Mouse (Mus musculus): ENCODE results near the gene Otulin.

The Otulin gene

DNA sequence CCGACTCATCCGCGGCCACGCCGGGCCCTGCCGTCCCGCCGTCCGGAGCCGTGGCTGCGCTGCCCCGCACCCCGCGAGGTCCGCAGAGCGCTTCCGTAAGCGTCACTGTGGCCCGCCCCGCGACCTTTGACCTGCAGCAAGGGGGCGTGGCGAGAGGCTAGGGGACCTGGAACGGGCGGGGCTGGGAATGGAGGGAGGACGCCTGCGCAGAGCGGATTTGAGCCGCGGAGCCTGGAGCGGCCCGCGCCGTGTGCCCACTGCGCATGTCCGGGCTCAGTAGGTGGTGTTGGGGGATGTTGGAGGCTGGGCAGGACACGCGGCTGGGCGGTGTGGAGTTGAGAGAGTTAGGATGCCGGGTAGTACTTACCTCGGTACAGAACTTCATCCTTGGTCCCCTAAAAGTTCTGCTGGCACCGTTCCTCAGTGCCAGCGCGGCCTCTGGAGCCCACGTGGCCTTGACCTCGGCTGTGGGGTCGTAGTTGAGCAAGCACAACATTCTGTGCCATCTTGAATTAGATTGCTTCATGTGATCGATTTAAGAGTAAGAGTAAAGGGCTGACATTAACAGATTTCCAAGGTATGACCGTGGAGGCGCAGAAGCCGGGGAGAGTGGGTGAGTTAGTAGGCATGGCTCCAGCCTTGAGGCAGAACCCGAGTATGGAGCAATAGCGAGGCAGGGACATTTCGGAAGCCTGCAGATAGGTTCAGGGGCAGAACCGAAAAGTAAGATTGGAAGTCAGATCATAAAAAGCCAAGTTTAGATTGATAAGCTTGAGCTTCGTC is at the start of gene Otulin:
Gene Otulin (minus strand): TSS at position 93 of the 783 bp plus-strand sequence.
- DNase-seq (ENCODE audit: low spot score in 2 of 2) = peak; percentile 98 to 99

DNA sequence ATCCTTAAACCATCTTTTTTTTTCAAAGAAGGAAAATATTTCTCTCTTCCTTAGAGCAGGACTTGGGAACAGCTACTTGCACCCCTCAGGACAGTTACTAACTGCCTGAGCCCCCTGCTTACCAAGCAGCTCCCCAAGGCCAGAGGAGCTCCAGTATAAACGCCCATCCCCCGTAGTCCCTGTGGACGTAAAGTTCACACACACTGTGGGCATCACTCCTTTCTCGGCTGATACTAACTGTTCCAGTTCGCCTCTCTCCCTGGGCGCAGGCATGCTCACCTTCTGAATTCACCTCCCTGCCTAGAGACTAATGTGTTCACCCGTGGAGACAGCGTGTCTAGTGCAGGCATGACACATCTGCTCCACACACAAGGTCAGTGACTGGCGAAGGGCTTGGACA is 48.0 kb upstream of the Otulin start:
- peak in 1 of 2 experiments; percentile 26 for DNase-seq (ENCODE audit: low spot score in 2 of 2)

DNA sequence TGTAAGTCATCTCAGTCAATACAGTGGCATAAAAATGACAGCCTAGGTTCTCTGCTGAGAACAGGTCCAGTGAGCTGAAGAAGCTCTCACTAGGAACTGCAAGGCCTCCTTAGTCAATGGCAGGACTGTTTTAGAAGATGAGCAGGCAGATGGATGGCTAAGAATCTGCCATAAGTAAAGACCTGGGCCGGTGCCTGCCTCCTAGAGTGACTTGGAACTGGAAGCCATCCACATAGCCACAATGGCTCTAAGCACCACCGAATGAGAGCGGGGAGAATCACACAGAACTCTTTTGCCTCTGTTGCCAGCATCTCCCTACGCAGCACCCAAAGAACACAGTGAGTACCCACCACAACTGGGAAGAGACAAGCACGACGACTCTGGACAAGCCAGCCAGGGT is 47.3 kb upstream of the Otulin start:
- DNase-seq (ENCODE audit: low spot score in 2 of 2) = no peak

DNA sequence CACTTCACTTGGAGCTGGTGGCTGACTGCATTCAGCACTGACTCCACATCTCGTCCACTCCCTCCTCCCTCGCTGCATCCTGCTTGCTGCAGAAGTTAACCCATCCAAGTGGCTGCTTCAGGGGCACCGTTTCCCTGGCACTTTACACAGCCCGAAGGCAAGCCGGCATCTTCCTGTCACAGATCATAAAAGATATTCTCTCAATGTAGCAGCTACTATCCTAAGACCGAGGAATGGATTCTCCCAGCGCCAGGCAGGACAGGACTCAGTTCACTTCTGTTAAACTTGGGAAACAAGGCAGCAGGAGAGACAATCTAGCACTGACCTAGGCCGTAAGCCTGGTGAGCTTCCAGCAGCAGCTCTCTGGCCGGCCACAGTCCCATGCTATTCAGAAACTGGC is 45.7 kb upstream of the Otulin start:
- DNase-seq (ENCODE audit: low spot score in 2 of 2) = peak in 1 of 2 experiments; percentile 27

DNA sequence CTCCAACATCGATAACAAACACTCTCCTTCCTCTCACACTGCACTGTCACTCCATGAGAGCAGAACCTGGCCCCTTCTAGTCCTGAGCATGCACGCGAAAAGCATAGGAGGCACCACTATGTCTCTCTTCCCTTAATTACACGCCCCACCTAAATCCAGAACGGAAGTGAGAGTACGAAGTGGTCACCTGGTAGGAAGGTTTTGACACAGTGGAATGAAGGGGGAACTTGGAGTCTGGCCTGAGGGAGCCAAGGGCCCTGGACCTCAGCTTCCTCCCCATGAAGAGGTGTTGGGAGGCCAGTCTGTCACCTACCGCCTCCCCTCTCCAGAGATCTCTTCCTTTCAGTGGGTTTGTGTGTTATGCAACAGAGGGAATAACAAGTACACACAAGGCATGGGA is 44.6 kb upstream of the Otulin start:
- no peak for DNase-seq (ENCODE audit: low spot score in 2 of 2)

DNA sequence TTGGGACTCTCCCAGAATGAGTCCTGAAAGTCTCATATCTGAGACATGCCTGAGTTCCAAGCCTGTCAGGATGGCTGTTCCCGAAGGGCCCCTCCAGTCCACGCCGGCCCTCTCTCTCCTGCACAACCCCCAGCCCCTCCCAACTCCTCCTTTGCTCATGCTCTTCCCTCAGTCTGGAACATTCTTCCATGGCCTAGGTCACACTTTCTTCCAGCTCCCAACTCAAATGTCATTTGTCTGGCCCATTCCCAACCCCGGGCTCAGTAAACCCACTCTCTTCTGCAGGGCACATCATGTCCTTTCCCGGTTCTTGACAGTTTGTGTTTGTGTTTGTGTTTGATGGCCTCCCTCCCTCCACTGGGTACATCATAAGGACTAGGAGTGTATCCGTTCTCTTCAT is 43.5 kb upstream of the Otulin start:
- DNase-seq (ENCODE audit: low spot score in 2 of 2) = no peak

DNA sequence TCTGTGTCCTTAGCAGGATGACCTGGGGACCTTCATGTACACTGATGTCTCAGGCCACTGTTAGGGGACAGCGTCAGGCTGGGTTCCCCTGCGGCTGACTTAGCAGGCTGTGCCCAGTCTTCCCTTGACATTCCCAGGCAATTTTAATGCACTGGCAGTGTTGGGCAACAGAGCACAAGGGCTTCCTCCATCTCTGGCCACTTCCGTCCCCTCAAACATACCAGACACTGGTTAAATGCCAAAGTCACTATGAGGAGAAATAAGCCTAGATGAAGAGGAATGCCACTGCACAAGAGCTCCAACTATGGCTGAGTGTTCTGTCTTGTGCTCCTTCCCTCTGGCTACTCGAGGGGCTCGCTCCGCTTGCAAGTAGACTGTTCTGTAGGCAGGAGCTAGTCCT is 42.7 kb upstream of the Otulin start:
- DNase-seq (ENCODE audit: low spot score in 2 of 2) = no peak

DNA sequence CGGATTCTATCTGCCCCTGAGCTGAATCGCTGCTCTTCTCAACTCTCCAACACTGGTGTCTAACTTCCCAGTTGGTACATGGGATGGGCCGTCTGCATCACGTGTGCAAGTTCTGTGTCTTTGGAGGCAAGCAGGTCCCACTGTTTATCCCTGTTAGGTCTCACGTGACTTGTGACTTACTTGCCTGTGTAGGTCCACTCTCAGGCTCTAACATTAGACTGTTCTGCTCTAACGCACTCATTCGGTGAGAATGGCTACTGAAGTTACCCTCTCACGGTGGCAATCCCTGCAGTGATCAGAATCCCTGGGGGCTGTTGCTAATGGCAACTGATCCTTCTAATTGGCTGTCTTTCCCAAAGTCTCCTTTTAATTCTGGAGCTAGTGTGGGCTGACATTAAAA is 41.8 kb upstream of the Otulin start:
- DNase-seq (ENCODE audit: low spot score in 2 of 2) = no peak

DNA sequence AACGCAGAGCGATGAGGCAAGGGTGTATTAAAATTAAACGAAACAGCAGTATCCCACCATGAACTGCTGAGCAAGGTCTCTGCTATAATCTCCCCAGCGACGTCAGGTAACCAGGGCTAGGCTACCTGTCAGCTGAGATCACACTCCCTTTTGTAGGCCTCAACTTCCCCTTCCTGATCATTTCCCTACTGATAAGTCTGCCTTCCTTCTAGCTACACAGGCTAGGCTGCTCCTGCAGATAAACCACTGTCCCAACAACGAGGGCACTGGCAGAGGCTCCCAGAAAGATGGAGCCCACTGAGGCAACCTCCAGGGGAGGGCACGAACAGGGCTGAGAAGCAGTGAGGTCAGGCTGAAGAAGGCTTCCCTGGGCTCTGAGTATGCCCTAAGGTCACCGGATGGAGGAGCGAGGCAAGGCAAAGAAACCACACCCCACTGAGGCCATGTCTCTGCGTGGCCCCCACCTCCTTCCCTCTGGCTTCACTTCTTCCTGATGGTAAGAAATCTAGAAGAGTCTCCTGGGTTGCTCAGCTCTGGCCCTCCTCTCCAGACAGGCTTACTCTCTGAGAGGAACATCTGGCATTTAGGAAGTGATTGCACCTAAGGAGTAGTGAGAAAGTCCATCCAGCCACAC is 41.2 kb upstream of the Otulin start:
- no peak for DNase-seq (ENCODE audit: low spot score in 2 of 2)

DNA sequence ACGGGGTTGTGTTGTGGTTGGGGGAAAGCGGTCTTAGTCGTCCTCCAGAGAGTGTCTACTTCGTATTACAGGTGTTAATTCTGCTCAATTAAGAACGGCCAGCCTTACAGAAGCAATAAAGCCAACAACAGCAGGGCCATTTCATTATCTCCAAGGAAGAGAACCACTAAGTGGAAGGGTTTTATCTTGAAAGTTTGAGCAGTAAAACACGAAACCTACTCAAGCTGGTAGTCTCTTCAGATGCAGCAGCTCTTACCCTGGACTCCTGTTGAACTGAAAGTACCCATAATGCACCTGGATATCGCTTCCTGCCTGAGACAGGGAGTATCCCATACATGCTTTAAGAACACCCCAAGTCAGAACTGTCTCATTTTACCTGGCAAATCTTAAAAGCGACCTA is 40.2 kb upstream of the Otulin start:
- DNase-seq (ENCODE audit: low spot score in 2 of 2) = no peak

DNA sequence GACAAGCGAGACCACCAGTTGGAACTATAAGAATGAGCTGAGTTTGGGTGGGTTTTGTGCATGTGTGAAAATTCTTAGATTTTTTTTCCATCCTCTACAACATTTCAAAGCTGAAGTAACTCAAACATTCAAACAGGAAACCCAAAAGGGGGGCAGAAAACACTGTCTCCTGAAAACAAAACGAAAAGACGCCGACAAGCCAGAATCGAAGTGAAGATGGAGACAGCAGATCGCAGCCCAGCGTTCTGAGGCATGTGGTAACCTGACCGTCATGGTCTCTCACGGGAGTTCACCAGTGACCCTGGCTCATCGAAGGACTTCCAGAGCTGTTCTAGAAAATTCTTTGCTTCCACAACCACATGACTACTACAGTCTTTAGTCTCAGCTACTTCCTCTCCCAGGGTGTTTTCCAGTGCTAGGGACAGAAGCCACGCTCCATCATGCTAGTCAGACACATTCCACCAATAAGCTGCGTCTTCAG is 39.5 kb upstream of the Otulin start:
- no peak for DNase-seq (ENCODE audit: low spot score in 2 of 2)

DNA sequence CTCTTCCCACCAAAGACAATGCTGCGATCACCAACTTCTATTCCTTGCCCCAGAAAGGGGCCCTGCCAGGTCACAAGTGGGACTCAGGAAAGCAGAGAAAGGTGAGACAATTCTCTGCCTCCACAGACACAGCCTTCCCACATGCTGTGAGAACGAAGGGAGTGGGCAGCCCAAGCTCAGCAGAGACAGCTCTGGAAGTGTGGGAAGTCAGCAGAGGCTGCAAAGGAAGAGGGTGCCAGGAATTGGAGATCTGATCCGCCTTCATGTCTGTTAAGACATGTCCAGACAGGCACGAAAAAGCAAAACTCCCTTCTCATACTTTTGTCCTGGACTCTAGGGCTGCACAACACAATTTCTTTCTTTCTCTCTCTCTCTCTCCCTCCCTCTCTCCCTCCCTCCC is 38.8 kb upstream of the Otulin start:
- peak; percentile 58 to 69 for DNase-seq (ENCODE audit: low spot score in 2 of 2)

DNA sequence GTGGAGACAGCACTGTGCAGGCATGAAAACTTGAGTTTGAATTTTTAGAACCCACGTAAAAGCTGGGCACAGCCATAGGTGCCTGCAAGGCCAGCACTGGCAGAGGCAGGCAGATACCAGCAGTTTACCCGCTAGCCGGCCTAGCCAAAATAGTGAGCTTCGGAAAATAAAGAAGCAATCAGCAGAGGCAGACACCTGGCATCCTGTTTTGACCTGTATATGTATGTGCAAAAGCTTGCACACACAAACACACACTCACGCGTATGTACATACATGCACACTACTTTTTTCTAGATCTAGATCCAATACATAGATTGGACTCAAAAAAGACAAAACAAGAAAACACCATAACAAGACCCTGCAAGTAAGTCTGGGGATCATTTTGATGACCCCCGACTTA is 38.1 kb upstream of the Otulin start:
- DNase-seq (ENCODE audit: low spot score in 2 of 2) = no peak

DNA sequence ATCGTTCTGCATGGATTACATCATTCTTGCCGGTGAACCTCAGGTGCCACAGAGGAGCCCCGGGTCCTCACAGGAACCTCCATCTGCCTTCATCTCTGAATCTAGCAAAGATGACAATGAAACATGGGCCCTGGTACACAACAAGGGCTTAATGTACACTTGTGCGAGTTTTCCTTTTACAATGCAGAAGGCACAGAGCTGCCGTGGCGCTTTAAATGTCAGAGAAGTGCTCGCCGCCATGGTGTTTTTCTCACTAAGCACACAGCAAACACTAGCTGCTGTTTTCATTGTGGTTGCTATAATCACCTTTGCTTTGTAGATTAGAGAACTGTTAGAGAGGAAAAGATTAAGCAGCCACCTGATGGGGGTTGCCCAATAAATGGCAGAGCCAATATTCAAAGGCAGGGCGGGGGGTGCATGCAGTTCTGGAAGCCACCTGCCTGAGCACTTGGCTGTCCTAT is 37.5 kb upstream of the Otulin start:
- no peak for DNase-seq (ENCODE audit: low spot score in 2 of 2)

DNA sequence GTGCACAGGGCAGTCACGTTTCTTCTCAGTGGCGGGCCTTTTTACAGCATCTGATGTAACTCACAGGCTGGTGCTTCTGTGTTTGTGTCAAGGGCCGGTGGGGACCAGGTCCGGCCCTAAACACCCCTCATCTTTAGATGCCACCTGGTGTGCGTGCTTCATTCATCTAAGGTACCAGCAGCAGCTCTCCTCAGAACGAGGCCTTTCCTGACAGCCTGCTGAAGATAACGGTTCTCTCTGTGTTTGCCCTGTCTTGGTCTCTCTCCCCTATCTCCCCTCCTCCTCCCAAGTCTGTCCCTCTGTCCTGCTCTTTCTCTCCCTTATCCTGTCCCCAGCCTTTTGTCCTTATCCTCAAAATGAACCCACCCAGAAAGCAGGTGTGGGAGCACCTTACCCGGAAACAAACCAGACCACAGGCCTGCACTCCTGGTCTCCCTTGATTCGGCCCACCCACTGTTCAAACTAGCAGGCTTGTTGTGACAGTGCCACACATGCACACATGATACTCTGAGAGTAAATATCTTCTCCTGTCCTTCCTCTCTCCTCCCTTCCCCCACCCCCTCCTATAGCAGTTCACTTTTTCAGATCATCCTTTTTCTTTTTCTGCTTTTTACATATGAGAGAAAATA is 36.5 kb upstream of the Otulin start:
- DNase-seq (ENCODE audit: low spot score in 2 of 2) = no peak

DNA sequence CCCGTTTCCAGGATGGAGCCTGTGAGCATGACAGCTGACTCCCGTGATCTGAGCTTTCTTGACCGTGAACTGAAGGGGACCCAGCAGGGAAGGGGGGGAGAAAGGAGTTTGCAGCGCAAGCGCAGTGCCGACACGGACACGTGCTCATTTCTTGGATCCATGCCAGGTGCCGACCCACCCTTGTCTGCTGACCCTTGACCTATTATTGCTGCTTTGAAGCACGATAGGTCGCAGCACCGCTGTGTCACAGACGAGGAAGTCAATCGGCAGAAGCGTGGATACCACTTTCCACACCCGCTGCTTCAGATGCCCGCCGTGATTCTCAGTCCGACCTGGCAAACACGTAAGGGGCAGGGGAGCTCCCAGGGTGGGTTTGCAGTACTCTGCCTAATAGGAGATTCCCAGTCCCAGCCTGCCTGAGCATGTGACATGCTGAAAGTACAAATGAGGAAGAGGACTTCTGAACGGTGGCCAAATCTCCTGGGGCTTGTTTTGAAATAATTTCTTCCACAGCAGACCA is 35.0 kb upstream of the Otulin start:
- DNase-seq (ENCODE audit: low spot score in 2 of 2) = peak; percentile 46 to 57

DNA sequence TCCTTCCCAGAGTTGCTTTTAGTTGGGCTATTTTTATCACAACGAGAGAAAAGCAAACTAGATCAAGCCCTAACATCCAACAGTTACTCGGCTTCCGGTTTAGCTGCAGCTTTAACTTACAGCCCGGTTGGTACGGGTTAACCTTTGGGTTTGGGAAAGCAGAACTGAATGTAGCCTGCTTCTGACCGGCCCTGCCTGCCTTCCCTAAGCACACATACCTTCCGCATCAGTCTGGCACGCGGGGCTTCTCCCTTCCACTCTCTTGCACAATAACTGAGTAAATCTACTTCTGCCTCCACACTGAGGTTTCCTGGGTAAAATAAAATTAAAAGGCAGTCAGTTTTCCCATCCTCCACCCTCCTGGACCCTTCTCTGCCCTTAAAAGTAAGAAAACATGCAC is 33.6 kb upstream of the Otulin start:
- DNase-seq (ENCODE audit: low spot score in 2 of 2) = peak in 1 of 2 experiments; percentile 56

DNA sequence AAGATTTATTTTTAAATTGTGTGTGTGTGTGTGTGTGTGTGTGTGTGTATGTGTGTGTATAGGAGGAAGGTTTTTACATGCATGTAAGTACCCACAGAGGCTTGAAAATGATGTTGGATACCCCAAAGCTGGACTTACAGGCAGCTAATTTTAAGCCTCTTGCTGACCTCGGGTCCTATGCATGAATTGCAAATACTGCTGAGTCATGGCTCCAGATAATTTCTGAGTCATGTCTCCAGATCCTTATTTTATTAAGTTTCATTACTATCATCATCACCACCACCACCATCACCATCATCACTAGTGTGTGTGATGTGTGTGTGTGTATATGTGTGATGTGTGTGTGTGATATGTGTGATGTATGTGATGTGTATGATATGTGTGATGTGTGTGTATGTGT is 32.2 kb upstream of the Otulin start:
- DNase-seq (ENCODE audit: low spot score in 2 of 2) = no peak

DNA sequence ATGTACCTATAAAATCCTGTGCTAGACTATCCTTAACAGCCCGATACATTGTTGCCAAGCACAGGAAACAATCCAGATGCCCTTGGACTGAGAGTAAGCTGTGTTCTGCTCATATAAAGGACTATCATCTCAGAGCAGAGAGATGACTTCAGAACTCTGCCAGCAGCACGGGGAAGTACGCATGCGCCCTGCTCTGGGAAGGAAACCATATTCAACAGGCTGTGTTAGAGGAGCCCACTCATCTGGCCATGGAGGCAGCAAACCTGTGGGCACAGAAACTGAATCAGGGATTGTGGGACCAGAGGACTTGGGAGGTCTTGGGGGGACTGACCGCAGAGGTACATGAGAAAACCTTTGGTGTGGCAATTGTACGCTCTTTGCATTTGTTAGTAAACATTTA is 31.2 kb upstream of the Otulin start:
- DNase-seq (ENCODE audit: low spot score in 2 of 2) = no peak

DNA sequence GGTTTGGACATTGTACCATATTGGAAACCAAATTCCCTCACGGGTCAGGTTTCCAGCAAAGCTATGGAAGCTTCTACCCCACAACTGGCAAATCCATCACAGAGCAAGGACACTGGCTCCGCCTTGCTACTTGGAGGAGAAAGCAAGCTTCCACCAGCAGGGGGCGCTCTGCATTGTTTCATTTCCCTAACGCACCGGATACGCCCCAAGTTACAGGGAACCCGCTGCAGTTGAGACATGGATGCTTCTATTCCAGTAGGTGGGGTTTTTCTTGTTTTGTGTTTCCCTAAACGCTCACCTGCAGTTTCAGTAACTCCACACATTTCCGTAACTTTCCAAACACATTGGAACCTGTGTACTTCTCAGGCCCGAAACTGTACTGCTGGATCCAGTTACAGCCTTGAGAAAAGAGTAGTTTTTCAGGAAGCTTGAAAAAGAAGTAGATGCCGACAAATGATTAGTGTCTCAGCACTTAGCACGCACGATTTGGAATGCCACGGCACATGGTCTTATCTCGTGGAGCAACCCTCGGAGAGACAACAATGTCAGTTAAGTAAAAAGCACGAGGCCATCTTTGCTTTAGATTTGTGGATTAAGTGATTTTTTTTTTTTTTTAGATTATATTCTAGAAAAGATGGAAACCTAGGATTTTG is 29.2 kb upstream of the Otulin start:
- peak; percentile 88 to 92 for DNase-seq (ENCODE audit: low spot score in 2 of 2)

DNA sequence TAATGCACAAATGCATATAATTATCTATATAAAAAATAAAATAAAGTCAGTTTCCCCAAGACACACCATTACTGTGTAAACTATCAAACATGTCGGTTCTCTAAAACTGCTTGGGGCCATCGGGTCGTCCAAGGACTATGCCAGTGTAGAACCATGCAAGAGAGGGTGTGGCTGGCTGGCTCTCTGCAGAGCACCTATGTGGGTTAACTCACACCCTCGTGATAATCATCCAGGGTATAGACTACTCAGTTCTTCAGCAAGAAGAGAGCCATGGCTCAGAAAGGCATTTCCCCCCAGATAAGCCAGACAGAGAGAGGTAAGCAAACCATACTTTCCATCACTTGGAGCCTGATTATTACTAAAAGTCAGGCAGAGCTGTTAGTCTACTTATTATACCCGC is 28.6 kb upstream of the Otulin start:
- DNase-seq (ENCODE audit: low spot score in 2 of 2) = peak in 1 of 2 experiments; percentile 18

DNA sequence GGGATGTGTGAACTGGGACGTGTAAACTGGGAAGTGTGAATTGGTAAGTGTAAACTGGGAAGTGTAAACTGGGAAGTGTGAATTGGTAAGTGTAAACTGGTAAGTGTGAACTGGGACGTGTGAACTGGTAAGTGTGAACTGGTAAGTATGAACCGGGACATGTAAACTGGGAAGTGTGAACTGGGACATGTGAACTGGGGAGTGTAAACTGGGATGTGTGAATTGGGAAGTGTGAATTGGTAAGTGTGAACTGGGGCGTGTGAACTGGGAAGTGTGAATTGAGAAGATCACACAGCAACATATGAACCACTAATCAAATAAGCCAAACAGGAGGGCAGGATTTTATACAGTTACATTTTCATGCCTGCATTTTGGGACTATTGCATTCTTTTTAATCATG is 27.9 kb upstream of the Otulin start:
- DNase-seq (ENCODE audit: low spot score in 2 of 2) = no peak

Data from right cerebral cortex, postnatal 10 days (tissue).